Mouse (Mus musculus) erythroblast, embryonic 14.5 days (primary cell): Measurements from ENCODE around the gene Lhx3. TPM values are rescaled to one million over a fixed set of nuclear protein-coding genes. Genes with fewer than 3 reads are reported as not detected.

Experiments used
- H3K27me3 ChIP-seq: 2 replicates; pipeline ENCODE4 v1.6.1; 2012; ENCODE audit warnings: inconsistent platforms; ENCODE audit not compliant: control insufficient read depth
- H3K36me3 ChIP-seq: 2 replicates; pipeline ENCODE4 v1.6.1; 2012; ENCODE audit warnings: mild to moderate bottlenecking, inconsistent platforms; ENCODE audit not compliant: control insufficient read depth
- H3K4me1 ChIP-seq: 2 replicates; pipeline ENCODE4 v1.6.1; 2012; ENCODE audit warnings: inconsistent platforms; ENCODE audit not compliant: control insufficient read depth
- H3K4me3 ChIP-seq: replicated peaks from 2 replicates; pipeline ENCODE3; 2012; ENCODE audit warnings: moderate library complexity, mild to moderate bottlenecking, inconsistent platforms
- H3K9me3 ChIP-seq: 2 replicates; pipeline ENCODE4 v1.6.1; 2012; ENCODE audit warnings: low read length, inconsistent platforms, mixed read lengths; ENCODE audit not compliant: control insufficient read depth
- GATA1 ChIP-seq: IDR thresholded peaks from 2 replicates; pipeline ENCODE4 v1.6.1; 2012; ENCODE audit warnings: low read length, inconsistent platforms, mixed read lengths
- TAL1 ChIP-seq: IDR thresholded peaks from 3 replicates; pipeline ENCODE4 v1.6.1; 2012; ENCODE audit warnings: low read length, inconsistent platforms, mixed read lengths
- polyA plus RNA-seq: library from polyadenylated mRNA; stranded (reverse); fragments of >175 nt; gene quantifications from 2 replicates; pipeline ENCODE4 v1.2.3, GENCODE M21; 2012

Lhx3 gene
- polyA plus RNA-seq, 1 experiment: not detected

GRCm38 (mm10) chr2:26209566-26209965 lies 1.5 kb upstream of the Lhx3 start:
- no peak overlapping the region for H3K4me3 ChIP-seq
- H3K27me3 ChIP-seq: peaks cover 35% of the 10 kb centered on the region
- TF ChIP-seq GATA1 (no peak), TAL1 (no peak)
- H3K36me3 ChIP-seq: peaks cover 48% of the 10 kb centered on the region
- peaks cover 7% of the 10 kb centered on the region for H3K4me1 ChIP-seq
- no peaks in the 10 kb centered on the region for H3K9me3 ChIP-seq

GRCm38 (mm10) chr2:26207559-26207958 lies 530 bp downstream of the Lhx3 start:
- Histone ChIP-seq H3K36me3 (peaks cover 31% of the 10 kb centered on the region), H3K4me3 (no peak overlapping the region), H3K9me3 (peaks cover 3% of the 10 kb centered on the region; the same call in 1 of the 2 replicates), H3K27me3 (peaks cover 55% of the 10 kb centered on the region), H3K4me1 (peaks cover 7% of the 10 kb centered on the region)
- no peak for TF ChIP-seq TAL1
- no peak for TF ChIP-seq GATA1

GRCm38 (mm10) chr2:26205761-26206160 lies 2.3 kb downstream of the Lhx3 start:
- TF ChIP-seq GATA1: no peak
- no peak for TF ChIP-seq TAL1
- Histone ChIP-seq H3K4me3 (no peak overlapping the region), H3K27me3 (peaks cover 73% of the 10 kb centered on the region), H3K4me1 (peaks cover 7% of the 10 kb centered on the region), H3K9me3 (peaks cover 3% of the 10 kb centered on the region; the same call in 1 of the 2 replicates), H3K36me3 (peaks cover 13% of the 10 kb centered on the region)

DNA sequence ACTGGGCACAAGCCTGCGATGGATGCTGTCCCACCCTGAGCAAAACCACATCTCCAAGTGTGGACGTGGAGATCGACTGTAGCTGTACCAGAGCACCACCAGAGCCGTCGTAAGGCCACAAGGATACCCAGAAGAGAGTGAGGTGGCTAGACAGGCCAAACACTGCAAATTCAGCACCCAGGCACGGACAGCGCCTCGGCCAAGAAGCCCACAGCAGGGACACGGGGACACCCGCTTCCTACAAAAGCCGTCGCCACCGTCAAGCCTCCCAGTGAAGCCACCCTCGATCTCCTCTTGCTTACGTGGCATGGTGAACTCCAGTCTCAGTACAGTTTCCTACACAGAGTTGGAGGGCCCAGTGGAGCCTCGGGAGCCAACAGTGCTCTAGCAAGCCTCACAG lies 3.0 kb downstream of the Lhx3 start:
- H3K36me3 ChIP-seq: peaks cover 7% of the 10 kb centered on the region
- TF ChIP-seq GATA1: no peak
- TF ChIP-seq TAL1: no peak
- H3K9me3 ChIP-seq: peaks cover 3% of the 10 kb centered on the region; the same call in 1 of the 2 replicates
- peaks cover 7% of the 10 kb centered on the region for H3K4me1 ChIP-seq
- H3K4me3 ChIP-seq: no peak overlapping the region
- peaks cover 79% of the 10 kb centered on the region for H3K27me3 ChIP-seq

DNA sequence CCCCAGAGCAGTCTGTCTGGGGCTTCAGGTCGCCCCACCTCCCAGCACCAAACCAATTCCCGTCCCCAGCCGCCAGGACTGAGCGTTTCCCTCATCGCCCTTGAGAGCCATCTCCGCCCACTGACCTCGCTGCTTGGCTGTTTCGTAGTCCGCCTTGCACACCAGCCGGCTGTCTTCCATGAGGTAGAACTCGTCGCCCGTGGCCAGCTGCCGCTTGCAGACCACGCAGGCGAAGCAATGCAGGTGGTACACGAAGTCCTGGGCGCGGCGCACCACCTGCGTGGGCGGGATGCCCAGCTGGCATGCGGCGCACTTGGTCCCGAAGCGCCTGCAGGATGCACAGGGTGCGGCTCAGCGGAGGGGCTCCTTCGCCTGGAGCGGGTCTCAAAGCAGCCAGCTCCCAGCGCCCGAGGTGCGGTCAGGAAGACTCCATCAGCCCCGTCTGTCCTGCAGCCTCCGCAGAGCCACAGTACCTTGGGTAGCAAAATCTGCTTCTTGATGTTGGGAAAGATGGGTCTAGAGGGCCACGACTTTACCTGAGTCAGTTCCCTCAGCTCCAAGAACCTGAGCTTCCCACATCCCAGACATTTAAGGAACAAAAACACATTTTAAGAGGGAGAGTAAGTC lies 5.1 kb downstream of the Lhx3 start:
- H3K4me3 ChIP-seq: no peak overlapping the region
- TF ChIP-seq TAL1 (no peak), GATA1 (no peak)
- peaks cover 3% of the 10 kb centered on the region; the same call in 1 of the 2 replicates for H3K9me3 ChIP-seq
- peaks cover 100% of the 10 kb centered on the region for H3K27me3 ChIP-seq
- H3K36me3 ChIP-seq: no peaks in the 10 kb centered on the region
- peaks cover under 1% of the 10 kb centered on the region for H3K4me1 ChIP-seq

DNA sequence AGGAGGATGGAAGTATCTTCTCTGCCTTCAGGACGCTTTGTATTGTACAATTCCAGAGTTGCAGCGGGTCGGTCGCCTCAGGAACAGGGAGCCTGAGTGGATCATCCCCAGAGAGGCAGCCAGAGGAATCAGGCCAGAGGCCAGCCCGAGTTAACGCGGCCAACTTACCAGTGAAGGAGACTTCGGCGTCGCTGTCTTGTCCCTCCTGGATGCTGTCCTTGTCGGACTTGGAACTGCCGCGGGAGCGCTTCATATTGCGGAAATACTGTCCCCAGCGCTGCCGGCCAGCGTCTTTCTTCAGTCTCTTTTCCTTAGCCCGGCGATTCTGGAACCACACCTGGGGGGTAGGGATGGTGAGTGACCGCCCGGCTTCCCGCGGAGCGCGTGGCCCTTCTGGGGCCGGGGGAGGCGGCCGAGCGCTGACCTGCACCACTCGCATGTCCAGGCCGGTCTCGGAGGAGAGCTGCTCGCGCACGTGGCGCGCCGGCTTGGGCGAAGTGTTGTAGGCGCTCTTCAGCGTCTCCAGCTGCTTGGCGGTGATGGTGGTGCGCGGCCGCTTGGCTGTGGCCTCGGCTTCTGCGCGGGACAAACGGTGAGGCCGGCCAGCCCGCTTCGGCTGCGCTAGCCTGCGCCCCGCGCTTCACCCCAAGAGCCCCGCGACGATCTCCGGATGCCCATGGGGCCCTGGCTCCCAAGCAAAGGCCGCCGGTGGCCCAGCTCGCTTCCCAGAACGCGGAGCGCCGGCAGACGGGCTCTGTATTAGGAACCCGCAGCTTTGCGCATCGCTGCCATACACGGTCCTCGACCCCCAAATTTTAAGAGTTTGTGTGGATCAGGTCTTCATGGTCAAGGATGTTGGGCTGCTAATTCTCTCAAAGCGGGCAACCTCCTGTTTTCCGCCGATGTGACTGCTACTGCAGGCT lies 5.9 kb downstream of the Lhx3 start:
- H3K4me1 ChIP-seq: no peaks in the 10 kb centered on the region
- no peaks in the 10 kb centered on the region for H3K36me3 ChIP-seq
- peaks cover 3% of the 10 kb centered on the region; the same call in 1 of the 2 replicates for H3K9me3 ChIP-seq
- peaks cover 100% of the 10 kb centered on the region for H3K27me3 ChIP-seq
- no peak overlapping the region for H3K4me3 ChIP-seq
- TF ChIP-seq GATA1 (no peak), TAL1 (no peak)

- Histone ChIP-seq H3K36me3 (no peaks in the 10 kb centered on the region), H3K4me1 (no peaks in the 10 kb centered on the region), H3K27me3 (peaks cover 97% of the 10 kb centered on the region), H3K4me3 (no peak overlapping the region), H3K9me3 (peaks cover 3% of the 10 kb centered on the region; the same call in 1 of the 2 replicates)
- no peak for TF ChIP-seq TAL1
- TF ChIP-seq GATA1: no peak
Observed at GRCm38 (mm10) chr2:26198488-26198887, 9.6 kb downstream of the Lhx3 start.

- TF ChIP-seq GATA1 (no peak), TAL1 (no peak)
- peaks cover 74% of the 10 kb centered on the region for H3K27me3 ChIP-seq
- H3K4me3 ChIP-seq: no peak overlapping the region
- no peaks in the 10 kb centered on the region for H3K4me1 ChIP-seq
- H3K9me3 ChIP-seq: no peaks in the 10 kb centered on the region
- H3K36me3 ChIP-seq: no peaks in the 10 kb centered on the region
Observed at GRCm38 (mm10) chr2:26194552-26195339, 13.3 kb downstream of the Lhx3 start.
